Mouse (Mus musculus): Measurements from ENCODE around the gene Flad1.
"Not testable (repeated sequence)": the region's sequence is repeated elsewhere in the genome, so short reads cannot be mapped to it uniquely, and the experiment has no call there.

Gene Flad1

GRCm38 (mm10) chr3:89411490-89412393, at the start of gene Flad1:
Flad1 (minus strand) TSS chr3:89411870.
- DNase-seq = peak; percentile 99 to 100

GRCm38 (mm10) chr3:89458965-89459807, 47.5 kb upstream of the Flad1 start:
- DNase-seq = peak; percentile 96 to 97

GRCm38 (mm10) chr3:89458372-89458964, 46.8 kb upstream of the Flad1 start:
- DNase-seq = peak in 1 of 2 experiments; percentile 29

- DNase-seq = peak; percentile 64 to 79
Observed at GRCm38 (mm10) chr3:89456726-89457665, 45.3 kb upstream of the Flad1 start.

- DNase-seq = no peak
Observed at GRCm38 (mm10) chr3:89455786-89456285, 44.2 kb upstream of the Flad1 start.

- DNase-seq = no peak
Observed at GRCm38 (mm10) chr3:89454401-89455177, 42.9 kb upstream of the Flad1 start, which contains the start of gene Pmvk. Pmvk (plus strand) TSS chr3:89454541.

- DNase-seq = no peak
Observed at GRCm38 (mm10) chr3:89451916-89452315, 40.2 kb upstream of the Flad1 start.

GRCm38 (mm10) chr3:89449541-89449940, 37.9 kb upstream of the Flad1 start:
- peak; percentile 81 to 87 for DNase-seq

- DNase-seq = peak; percentile 44 to 63
Observed at GRCm38 (mm10) chr3:89448720-89449537, 37.3 kb upstream of the Flad1 start.

- peak in 1 of 2 experiments; percentile 36 for DNase-seq
Observed at GRCm38 (mm10) chr3:89440691-89441090, 29.0 kb upstream of the Flad1 start.

- DNase-seq = no peak
Observed at GRCm38 (mm10) chr3:89437269-89437668, 25.6 kb upstream of the Flad1 start.

- no peak for DNase-seq
Observed at GRCm38 (mm10) chr3:89436176-89437113, 24.8 kb upstream of the Flad1 start, which contains the start of gene Pbxip1. Pbxip1 (plus strand) TSS chr3:89436706.

- DNase-seq = no peak
Observed at GRCm38 (mm10) chr3:89435041-89435440, 23.4 kb upstream of the Flad1 start.

- DNase-seq = no peak
Observed at GRCm38 (mm10) chr3:89434532-89434931, 22.9 kb upstream of the Flad1 start.

GRCm38 (mm10) chr3:89432606-89433005, 20.9 kb upstream of the Flad1 start:
- no peak for DNase-seq

- DNase-seq = peak; percentile 94 to 96
Observed at GRCm38 (mm10) chr3:89430171-89431159, 18.8 kb upstream of the Flad1 start, which contains the start of gene Pygo2. Pygo2 (plus strand) TSS chr3:89430214.

- not testable (repeated sequence) for DNase-seq
Observed at GRCm38 (mm10) chr3:89429021-89429420, 17.4 kb upstream of the Flad1 start.
